Mouse (Mus musculus) CH12.LX (cell line): ENCODE results near the gene Wdr86.
A peak's percentile ranks its signal among the peaks of the same experiment; 100 is the strongest.

ENCODE experiments used
- CTCF ChIP-seq, 2 experiments: IDR thresholded peaks in 1 of 2; conservative IDR thresholded peaks in 1 of 2; 2 replicates each; pipeline ENCODE4 v1.5.1; 2011 to 2012; ENCODE audit warnings: low read depth in 2 of 2, low read length in 2 of 2, improper control_type of control experiment in 1 of 2, inconsistent platforms in 1 of 2, mild to moderate bottlenecking in 1 of 2, moderate library complexity in 1 of 2
- KAT2A ChIP-seq: IDR thresholded peaks from 2 replicates; pipeline ENCODE4 v1.6.1; 2012; ENCODE audit warnings: low read length, improper control_type of control experiment, inconsistent platforms; ENCODE audit not compliant: insufficient replicate concordance
- MAFK ChIP-seq: IDR thresholded peaks from 2 replicates; pipeline ENCODE4 v1.6.1; 2011; ENCODE audit warnings: low read length, improper control_type of control experiment; ENCODE audit not compliant: insufficient replicate concordance
- MEF2A ChIP-seq: IDR thresholded peaks from 2 replicates; pipeline ENCODE4 v1.6.1; 2014; ENCODE audit warnings: low read depth, mild to moderate bottlenecking, inconsistent platforms, low read length, improper control_type of control experiment, borderline replicate concordance
- MYC ChIP-seq: IDR thresholded peaks from 2 replicates; pipeline ENCODE4 v1.6.1; 2011; ENCODE audit warnings: low read depth, mild to moderate bottlenecking, improper control_type of control experiment, low read length
- POLR2A ChIP-seq: IDR thresholded peaks from 2 replicates; pipeline ENCODE4 v1.6.1; 2011; ENCODE audit warnings: low read depth, mild to moderate bottlenecking, improper control_type of control experiment, low read length
- RAD21 ChIP-seq: IDR thresholded peaks from 2 replicates; pipeline ENCODE4 v1.6.1; 2011; ENCODE audit warnings: low read depth, mild to moderate bottlenecking, low read length, improper control_type of control experiment, moderate library complexity
- SIN3A ChIP-seq: IDR thresholded peaks from 2 replicates; pipeline ENCODE4 v1.6.1; 2012; ENCODE audit warnings: low read length, improper control_type of control experiment, inconsistent platforms
- TBP ChIP-seq: conservative IDR thresholded peaks from 2 replicates; pipeline ENCODE4 v1.6.1; 2011; ENCODE audit warnings: low read depth, low read length, improper control_type of control experiment
- TCF12 ChIP-seq: IDR thresholded peaks from 2 replicates; pipeline ENCODE4 v1.6.1; 2014; ENCODE audit warnings: low read depth, mild to moderate bottlenecking, inconsistent platforms, low read length, improper control_type of control experiment
- ZC3H11A ChIP-seq: IDR thresholded peaks from 2 replicates; pipeline ENCODE4 v1.6.1; 2012; ENCODE audit warnings: low read depth, mild to moderate bottlenecking, inconsistent platforms, low read length, improper control_type of control experiment
- ZKSCAN1 ChIP-seq: IDR thresholded peaks from 2 replicates; pipeline ENCODE4 v1.6.1; 2012; ENCODE audit warnings: low read depth, inconsistent platforms, low read length, improper control_type of control experiment, borderline replicate concordance
- ZNF384 ChIP-seq: IDR thresholded peaks from 2 replicates; pipeline ENCODE4 v1.6.1; 2012; ENCODE audit warnings: low read depth, low read length, improper control_type of control experiment, inconsistent platforms

GRCm38 (mm10) chr5:24750321-24751304, 20.1 kb upstream of the Wdr86 start:
- TF ChIP-seq KAT2A: no peak
- TF ChIP-seq CTCF (conservative IDR thresholded peaks at IDR 0.05 in 1 of 2, IDR thresholded peaks at IDR 0.05 in 1 of 2; ENCODE audit: low read depth in 2 of 2, low read length in 2 of 2): peak in 1 of 2 experiments; percentile 77; a peak in 2 of 4 replicates
- peak; percentile 67; the same call in 1 of the 2 replicates for TF ChIP-seq POLR2A
- TF ChIP-seq TCF12: peak; percentile 67
- TF ChIP-seq ZC3H11A: no peak
- 0 out of 2 replicates have a peak, but pooled peaks have one; percentile 15 for TF ChIP-seq MYC
- TF ChIP-seq MAFK: no peak
- no peak for TF ChIP-seq TBP
- TF ChIP-seq MEF2A: 0 out of 2 replicates have a peak, but pooled peaks have one; percentile 25
- no peak for TF ChIP-seq SIN3A
- TF ChIP-seq ZKSCAN1: no peak
- no peak for TF ChIP-seq ZNF384
- TF ChIP-seq RAD21: peak; percentile 29
